Mouse (Mus musculus) midbrain, embryonic 12.5 days (tissue): Measurements from ENCODE around the gene Cstf2. TPM values are rescaled to one million over a fixed set of nuclear protein-coding genes. Genes with fewer than 3 reads are reported as not detected.

Experiments
- ATAC-seq: fragments of 200-750 bp; cut with Nextera tagmentation; 2 replicates; pipeline ENCODE4 v1.8.0; 2017; ENCODE audit warnings: low read depth, moderate TSS enrichment, moderate library complexity; ENCODE audit not compliant: low FRiP score
- H3K27ac ChIP-seq: fragments of 300-500 bp; sonication (generic); replicated peaks from 2 replicates; pipeline ENCODE4 v1.5.1; 2016; ENCODE audit warnings: mild to moderate bottlenecking
- H3K27me3 ChIP-seq: fragments of 300-500 bp; sonication (generic); 2 replicates; pipeline ENCODE4 v1.6.1; 2016; ENCODE audit warnings: mild to moderate bottlenecking
- H3K36me3 ChIP-seq: fragments of 300-500 bp; sonication (generic); 2 replicates; pipeline ENCODE4 v1.6.1; 2016
- H3K4me1 ChIP-seq: fragments of 300-500 bp; sonication (generic); 2 replicates; pipeline ENCODE4 v1.6.1; 2016
- H3K4me2 ChIP-seq: fragments of 300-500 bp; sonication (generic); replicated peaks from 2 replicates; pipeline ENCODE4 v1.6.1; 2016; ENCODE audit warnings: mild to moderate bottlenecking, moderate library complexity
- H3K4me3 ChIP-seq: fragments of 300-500 bp; sonication (generic); 2 replicates; pipeline ENCODE4 v1.5.1; 2016; ENCODE audit warnings: mild to moderate bottlenecking
- H3K9ac ChIP-seq: fragments of 300-500 bp; sonication (generic); replicated peaks from 2 replicates; pipeline ENCODE4 v1.6.1; 2016; ENCODE audit warnings: mild to moderate bottlenecking, moderate library complexity
- H3K9me3 ChIP-seq: fragments of 300-500 bp; sonication (generic); 2 replicates; pipeline ENCODE4 v1.6.1; 2016; ENCODE audit warnings: mild to moderate bottlenecking
- WGBS: fragments of 180-500 bp; shearing (Covaris S2); methylation state at CpG from one replicate; pipeline ENCODE4 v1.1.7; 2016; 5-methylcytosine and 5-hydroxymethylcytosine counted together
- polyA plus RNA-seq: library from polyadenylated mRNA; unstranded; fragments of >200 nt; fragmentation: Nextera tagmentation; extraction: Ambion mirVana; gene quantifications from 2 replicates; pipeline ENCODE4 v1.2.1, GENCODE M21; 2016

Gene Cstf2
- 66.6 and 68.0 TPM in 2 replicates for polyA plus RNA-seq

GRCm38 (mm10) chrX:134058987-134059712 is at the start of gene Cstf2:
Gene Cstf2, plus strand, starts transcription at chrX:134059187.
- H3K9ac ChIP-seq = peak within 1 kb of the TSS; percentile 72
- H3K4me2 ChIP-seq = peak within 1 kb of the TSS; percentile 49
- H3K27me3 ChIP-seq = 0 out of 2 replicates have a peak, but pooled peaks cover 4% of the 10 kb centered on the region
- H3K4me1 ChIP-seq = no peaks in the 10 kb centered on the region
- peak within 1 kb of the TSS; percentile 59 for H3K4me3 ChIP-seq
- H3K9me3 ChIP-seq = no peaks in the 10 kb centered on the region
- 0 out of 2 replicates have a peak, but pooled peaks cover 13% of the 10 kb centered on the region for H3K36me3 ChIP-seq
- H3K27ac ChIP-seq = peak within 1 kb of the TSS; percentile 79
- whole genome bisulfite sequencing = 29% methylated on average over 58 of the region's 77 CpGs
- ATAC-seq = peak; percentile 99

- 17% methylated on average over 9 of the region's 9 CpGs for WGBS
- Histone ChIP-seq H3K9ac (no peak overlapping the region), H3K27me3 (no peaks in the 10 kb centered on the region; the same call in 1 of the 2 replicates), H3K27ac (no peak overlapping the region), H3K4me1 (no peaks in the 10 kb centered on the region), H3K4me2 (no peak overlapping the region), H3K36me3 (no peaks in the 10 kb centered on the region), H3K4me3 (no peak overlapping the region), H3K9me3 (no peaks in the 10 kb centered on the region)
- ATAC-seq = peak; percentile 71; the same call in 1 of the 2 replicates
Measured at GRCm38 (mm10) chrX:134019005-134019404, 40.0 kb upstream of the Cstf2 start.

- ATAC-seq = no peak
- Histone ChIP-seq H3K36me3 (no peaks in the 10 kb centered on the region), H3K4me3 (no peak overlapping the region), H3K27ac (no peak overlapping the region), H3K4me1 (no peaks in the 10 kb centered on the region), H3K9me3 (no peaks in the 10 kb centered on the region), H3K27me3 (no peaks in the 10 kb centered on the region; the same call in 1 of the 2 replicates), H3K4me2 (no peak overlapping the region), H3K9ac (no peak overlapping the region)
- 49% methylated on average over 5 of the region's 5 CpGs for WGBS
Measured at GRCm38 (mm10) chrX:134020664-134021063, 38.3 kb upstream of the Cstf2 start.

- H3K9me3 ChIP-seq = no peaks in the 10 kb centered on the region
- H3K27me3 ChIP-seq = no peaks in the 10 kb centered on the region
- H3K4me2 ChIP-seq = no peak overlapping the region
- H3K9ac ChIP-seq = no peak overlapping the region
- no peak overlapping the region for H3K27ac ChIP-seq
- H3K36me3 ChIP-seq = no peaks in the 10 kb centered on the region
- no peak for ATAC-seq
- WGBS = 59% methylated on average over 1 of the region's 1 CpGs
- no peaks in the 10 kb centered on the region for H3K4me1 ChIP-seq
- H3K4me3 ChIP-seq = no peak overlapping the region
Measured at GRCm38 (mm10) chrX:134048994-134049393, 10.0 kb upstream of the Cstf2 start.

DNA sequence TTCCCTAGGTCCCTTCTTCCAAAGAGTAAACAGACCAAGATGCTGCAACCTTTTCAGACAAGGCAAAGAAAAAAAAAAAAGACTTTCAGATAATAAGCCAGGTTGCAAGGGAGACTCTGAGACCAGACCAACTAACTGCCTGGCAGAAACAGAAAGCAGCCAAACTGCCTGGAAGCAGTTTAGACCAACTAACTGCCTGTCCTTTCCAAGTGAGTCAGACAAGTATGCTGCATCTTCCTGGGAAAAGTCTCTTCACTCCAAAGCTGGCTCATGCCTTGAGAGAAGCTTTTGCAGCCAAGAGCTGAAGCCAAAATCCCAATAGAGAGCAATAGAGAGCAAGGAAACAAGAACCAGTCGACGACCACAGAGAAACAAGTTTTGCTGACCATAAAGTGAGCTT is 2.1 kb upstream of the Cstf2 start:
- Histone ChIP-seq H3K4me1 (no peaks in the 10 kb centered on the region), H3K27me3 (0 out of 2 replicates have a peak, but pooled peaks cover 4% of the 10 kb centered on the region), H3K9ac (no peak overlapping the region), H3K4me3 (no peak overlapping the region), H3K27ac (no peak overlapping the region), H3K36me3 (0 out of 2 replicates have a peak, but pooled peaks cover 3% of the 10 kb centered on the region), H3K9me3 (no peaks in the 10 kb centered on the region), H3K4me2 (no peak overlapping the region)
- ATAC-seq = no peak
- 90% methylated on average over 2 of the region's 2 CpGs for WGBS

DNA sequence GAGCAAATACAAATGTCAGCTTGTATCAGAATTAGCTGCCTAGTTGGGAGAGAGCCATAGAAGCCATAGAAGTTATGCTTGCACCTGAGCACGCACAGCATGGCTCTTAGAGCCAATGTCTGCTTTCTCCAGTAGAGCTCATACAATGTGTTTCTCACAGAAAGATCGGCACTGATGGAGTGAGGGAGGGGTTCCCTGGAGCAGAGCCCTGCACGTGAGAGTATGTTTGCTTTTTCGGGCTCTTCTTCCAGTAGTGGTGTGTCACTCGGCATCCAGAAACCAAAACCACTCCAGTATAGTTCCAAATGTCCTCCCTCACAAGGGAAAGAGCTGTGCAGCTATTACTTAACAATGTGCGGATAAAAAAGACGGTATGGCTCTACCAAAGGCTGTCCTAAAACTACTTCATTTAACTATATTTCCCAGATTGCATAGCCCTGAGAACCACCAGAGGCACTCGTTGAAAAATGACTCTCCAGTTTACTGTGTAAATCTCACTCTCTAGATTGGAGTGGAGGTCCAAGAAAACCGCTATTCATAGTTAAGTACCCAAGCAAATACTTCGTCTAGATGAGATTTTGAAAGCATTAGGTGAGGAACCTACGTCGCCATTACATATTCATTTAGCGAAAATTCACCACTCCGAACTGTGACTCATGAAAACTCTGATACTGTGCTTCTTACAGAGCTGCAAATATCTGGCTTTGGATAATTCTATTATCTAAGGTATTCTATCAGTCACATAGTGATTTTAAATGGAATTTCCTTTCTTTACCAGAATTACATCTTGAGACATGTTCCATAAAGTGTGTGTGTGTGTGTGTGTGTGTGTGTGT is 729 bp upstream of the Cstf2 start:
- H3K27ac ChIP-seq = peak overlapping the region; percentile 79; the same call in 1 of the 2 replicates
- ATAC-seq = no peak
- 76% methylated on average over 14 of the region's 14 CpGs for WGBS
- 0 out of 2 replicates have a peak, but pooled peaks cover 13% of the 10 kb centered on the region for H3K36me3 ChIP-seq
- H3K27me3 ChIP-seq = 0 out of 2 replicates have a peak, but pooled peaks cover 4% of the 10 kb centered on the region
- H3K4me2 ChIP-seq = peak overlapping the region; percentile 42
- H3K4me3 ChIP-seq = peak overlapping the region; percentile 59
- no peaks in the 10 kb centered on the region for H3K9me3 ChIP-seq
- H3K4me1 ChIP-seq = no peaks in the 10 kb centered on the region
- H3K9ac ChIP-seq = no peak overlapping the region

GRCm38 (mm10) chrX:134059764-134060163 is 777 bp downstream of the Cstf2 start:
- H3K9ac ChIP-seq = peak overlapping the region; percentile 72
- H3K4me1 ChIP-seq = no peaks in the 10 kb centered on the region
- no peaks in the 10 kb centered on the region for H3K9me3 ChIP-seq
- H3K4me3 ChIP-seq = peak overlapping the region; percentile 59
- 0 out of 2 replicates have a peak, but pooled peaks cover 13% of the 10 kb centered on the region for H3K36me3 ChIP-seq
- peak; percentile 8; the same call in 1 of the 2 replicates for ATAC-seq
- WGBS = 20% methylated on average over 10 of the region's 10 CpGs
- H3K27ac ChIP-seq = peak overlapping the region; percentile 79
- H3K27me3 ChIP-seq = 0 out of 2 replicates have a peak, but pooled peaks cover 4% of the 10 kb centered on the region
- H3K4me2 ChIP-seq = peak overlapping the region; percentile 49

DNA sequence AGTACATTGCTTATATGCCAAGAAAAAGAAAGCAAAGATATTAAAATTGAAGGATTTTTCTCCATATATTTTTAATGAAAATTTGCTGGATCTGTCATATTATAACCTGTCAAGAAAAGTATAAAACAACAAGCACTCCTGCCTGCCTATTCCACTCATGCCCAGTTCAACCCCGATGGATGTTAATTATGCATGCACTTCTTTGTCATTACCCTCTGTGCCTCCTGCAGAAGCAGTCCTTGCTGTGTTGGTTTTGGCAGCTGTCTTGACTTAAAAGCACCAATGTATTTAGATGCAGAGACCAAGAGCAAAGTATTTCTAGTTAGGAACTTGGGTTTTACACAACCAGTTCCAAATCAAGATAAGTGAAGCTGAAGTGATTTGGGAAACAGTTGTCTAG is 26.5 kb downstream of the Cstf2 start:
- WGBS = 63% methylated on average over 1 of the region's 1 CpGs
- ATAC-seq = no peak
- H3K4me3 ChIP-seq = no peak overlapping the region
- no peak overlapping the region for H3K4me2 ChIP-seq
- H3K36me3 ChIP-seq = peaks cover 15% of the 10 kb centered on the region
- no peak overlapping the region for H3K27ac ChIP-seq
- H3K4me1 ChIP-seq = no peaks in the 10 kb centered on the region
- H3K9ac ChIP-seq = no peak overlapping the region
- H3K9me3 ChIP-seq = no peaks in the 10 kb centered on the region
- peaks cover 5% of the 10 kb centered on the region; the same call in 1 of the 2 replicates for H3K27me3 ChIP-seq

DNA sequence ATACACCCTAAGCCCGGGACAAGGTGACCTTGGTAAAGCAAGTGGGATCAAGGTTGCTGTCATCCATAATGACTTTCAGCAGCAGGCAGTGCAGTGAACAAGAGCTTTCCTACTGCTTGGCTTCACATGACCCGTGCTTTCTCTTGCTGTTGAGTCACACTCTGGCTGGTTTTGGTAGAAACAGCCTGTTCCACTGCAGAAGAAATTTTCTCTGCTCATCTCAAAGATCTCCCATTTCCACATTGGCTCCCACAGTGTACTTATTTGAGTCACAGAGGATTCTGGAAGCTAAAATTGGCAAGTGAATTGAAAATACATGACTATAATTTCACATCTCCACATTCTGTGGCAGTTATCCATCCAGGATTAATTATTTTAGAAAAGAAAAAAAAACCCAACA is 43.7 kb downstream of the Cstf2 start:
- no peak for ATAC-seq
- no peak overlapping the region for H3K4me3 ChIP-seq
- H3K27me3 ChIP-seq = peaks cover 9% of the 10 kb centered on the region; the same call in 1 of the 2 replicates
- no peaks in the 10 kb centered on the region for H3K9me3 ChIP-seq
- H3K36me3 ChIP-seq = no peaks in the 10 kb centered on the region
- no peak overlapping the region for H3K4me2 ChIP-seq
- no peak overlapping the region for H3K9ac ChIP-seq
- WGBS = 84% methylated on average over 2 of the region's 2 CpGs
- H3K4me1 ChIP-seq = no peaks in the 10 kb centered on the region
- H3K27ac ChIP-seq = no peak overlapping the region

GRCm38 (mm10) chrX:134111767-134112166 is 52.8 kb downstream of the Cstf2 start:
- H3K9ac ChIP-seq = no peak overlapping the region
- H3K27ac ChIP-seq = no peak overlapping the region
- H3K4me3 ChIP-seq = no peak overlapping the region
- no peaks in the 10 kb centered on the region for H3K36me3 ChIP-seq
- ATAC-seq = no peak
- H3K27me3 ChIP-seq = peaks cover 3% of the 10 kb centered on the region; the same call in 1 of the 2 replicates
- no peaks in the 10 kb centered on the region for H3K9me3 ChIP-seq
- H3K4me1 ChIP-seq = no peaks in the 10 kb centered on the region
- 87% methylated on average over 3 of the region's 3 CpGs for WGBS
- no peak overlapping the region for H3K4me2 ChIP-seq

GRCm38 (mm10) chrX:134116417-134116816 is 57.4 kb downstream of the Cstf2 start:
- H3K4me3 ChIP-seq = no peak overlapping the region
- ATAC-seq = no peak
- no peaks in the 10 kb centered on the region for H3K9me3 ChIP-seq
- no peaks in the 10 kb centered on the region for H3K4me1 ChIP-seq
- no peaks in the 10 kb centered on the region for H3K36me3 ChIP-seq
- no peak overlapping the region for H3K4me2 ChIP-seq
- 75% methylated on average over 3 of the region's 3 CpGs for WGBS
- H3K9ac ChIP-seq = no peak overlapping the region
- H3K27ac ChIP-seq = no peak overlapping the region
- peaks cover 9% of the 10 kb centered on the region; the same call in 1 of the 2 replicates for H3K27me3 ChIP-seq

GRCm38 (mm10) chrX:134128549-134128948 is 69.6 kb downstream of the Cstf2 start:
- ATAC-seq = no peak
- WGBS = 77% methylated on average over 3 of the region's 3 CpGs
- Histone ChIP-seq H3K27me3 (peaks cover 24% of the 10 kb centered on the region), H3K36me3 (no peaks in the 10 kb centered on the region), H3K9me3 (no peaks in the 10 kb centered on the region), H3K27ac (no peak overlapping the region), H3K4me3 (no peak overlapping the region), H3K4me2 (no peak overlapping the region), H3K9ac (no peak overlapping the region), H3K4me1 (no peaks in the 10 kb centered on the region)
